Mouse (Mus musculus): ENCODE results near the gene Ear14. TPM values are rescaled to one million over a fixed set of nuclear protein-coding genes. Genes with fewer than 3 reads are reported as not detected.
A peak's percentile ranks its signal among the peaks of the same experiment; 100 is the strongest.
"Not testable (repeated sequence)": the region's sequence is repeated elsewhere in the genome, so short reads cannot be mapped to it uniquely, and the experiment has no call there.

Ear14 gene
- not detected in 2 replicates for polyA plus RNA-seq (2016; fragmentation: Nextera tagmentation; extraction: Ambion mirVana)

DNA sequence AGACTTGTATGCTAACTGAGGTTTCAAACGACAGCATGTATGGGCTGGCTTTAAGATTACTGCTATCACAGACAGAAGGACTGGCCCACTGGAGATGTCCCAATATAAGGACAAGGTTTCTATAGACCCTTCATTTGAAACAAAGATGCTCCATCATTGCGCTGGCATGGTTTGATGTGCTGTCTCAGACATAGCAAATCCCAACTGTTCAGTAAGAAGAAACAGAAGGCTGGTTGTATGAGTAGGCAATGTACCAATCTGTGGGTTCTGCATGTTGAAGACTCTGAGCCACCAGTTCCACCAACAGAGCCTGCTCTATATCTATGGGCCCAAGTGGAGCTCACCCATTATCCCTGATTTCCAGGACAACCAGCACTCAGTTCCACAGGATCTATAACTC, at the start of gene Ear14:
Gene Ear14 (plus strand): TSS at position 277 of the 400 bp plus-strand sequence.
- Histone ChIP-seq H3K27me3 (ENCODE audit: low read depth, poor library complexity, severe bottlenecking) (no peaks in the 10 kb centered on the region), H3K27ac (replicated peaks) (no peak within 1 kb of the TSS), H3K9me3 (replicated peaks) (no peaks in the 10 kb centered on the region), H3K36me3 (no peaks in the 10 kb centered on the region), H3K4me1 (no peaks in the 10 kb centered on the region), H3K4me3 (no peak within 1 kb of the TSS)
- WGBS = 89% methylated on average over 2 of the region's 2 CpGs
- DNase-seq (ENCODE audit: low spot score) = no peak

GRCm38 (mm10) chr14:51156056-51156735, 47.0 kb upstream of the Ear14 start:
- Histone ChIP-seq H3K4me3 (no peak overlapping the region), H3K4me1 (no peaks in the 10 kb centered on the region), H3K9me3 (replicated peaks) (no peaks in the 10 kb centered on the region), H3K36me3 (no peaks in the 10 kb centered on the region), H3K27ac (replicated peaks) (no peak overlapping the region), H3K27me3 (ENCODE audit: low read depth, poor library complexity, severe bottlenecking) (no peaks in the 10 kb centered on the region)
- DNase-seq (ENCODE audit: low spot score) = no peak
- WGBS = 91% methylated on average over 5 of the region's 5 CpGs

DNA sequence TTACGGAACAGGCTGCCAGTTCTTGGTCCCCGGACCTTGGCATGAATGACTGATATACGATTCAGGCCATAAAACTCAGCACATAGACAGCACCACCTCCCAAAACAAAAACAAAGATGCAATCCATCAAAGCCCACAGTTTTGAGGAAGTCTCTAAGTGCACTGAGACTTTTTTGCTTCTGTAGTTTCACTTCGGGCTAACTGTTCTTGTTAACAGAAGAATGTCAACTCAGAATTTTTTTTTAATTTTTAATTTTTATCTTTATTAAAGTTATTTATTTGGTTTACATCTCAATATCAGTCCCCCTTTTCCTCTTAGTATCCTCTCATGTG, 46.5 kb upstream of the Ear14 start:
- Histone ChIP-seq H3K36me3 (no peaks in the 10 kb centered on the region), H3K4me3 (no peak overlapping the region), H3K27ac (replicated peaks) (no peak overlapping the region), H3K4me1 (no peaks in the 10 kb centered on the region), H3K27me3 (ENCODE audit: low read depth, poor library complexity, severe bottlenecking) (no peaks in the 10 kb centered on the region), H3K9me3 (replicated peaks) (no peaks in the 10 kb centered on the region)
- 96% methylated on average over 4 of the region's 4 CpGs for WGBS
- no peak for DNase-seq (ENCODE audit: low spot score)

GRCm38 (mm10) chr14:51157072-51157471, 46.1 kb upstream of the Ear14 start:
- WGBS = 97% methylated on average over 1 of the region's 1 CpGs
- no peak for DNase-seq (ENCODE audit: low spot score)
- Histone ChIP-seq H3K27ac (replicated peaks) (no peak overlapping the region), H3K36me3 (no peaks in the 10 kb centered on the region), H3K27me3 (ENCODE audit: low read depth, poor library complexity, severe bottlenecking) (no peaks in the 10 kb centered on the region), H3K4me1 (no peaks in the 10 kb centered on the region), H3K4me3 (no peak overlapping the region), H3K9me3 (replicated peaks) (no peaks in the 10 kb centered on the region)

GRCm38 (mm10) chr14:51161976-51162375, 41.2 kb upstream of the Ear14 start, which contains the start of gene Rnase2b:
Gene Rnase2b, plus strand, starts transcription at chr14:51162260.
- not testable (repeated sequence) for H3K4me1 ChIP-seq; H3K36me3 ChIP-seq; H3K27ac ChIP-seq (replicated peaks); H3K4me3 ChIP-seq; H3K27me3 ChIP-seq (ENCODE audit: low read depth, poor library complexity, severe bottlenecking); DNase-seq (ENCODE audit: low spot score); H3K9me3 ChIP-seq (replicated peaks)
- 94% methylated on average over 3 of the region's 3 CpGs for WGBS

DNA sequence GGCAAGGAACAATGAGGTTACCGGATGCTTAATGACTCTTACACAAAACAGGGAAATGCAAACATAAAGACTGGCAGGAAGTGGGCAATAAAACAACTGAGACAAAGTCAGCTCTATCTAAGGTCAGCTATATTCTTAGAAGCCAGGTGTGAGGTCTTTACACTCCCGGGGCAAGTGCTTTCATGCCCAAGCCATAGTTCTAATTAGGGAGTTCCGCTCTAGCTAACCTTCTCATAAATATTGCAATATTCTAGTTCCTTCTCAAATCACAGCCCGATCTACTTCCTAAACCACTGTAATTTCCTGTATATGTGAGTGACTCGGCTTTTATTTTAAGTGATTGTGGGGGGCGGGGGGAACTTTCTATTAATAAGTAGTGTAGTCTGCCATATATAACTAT, 39.9 kb upstream of the Ear14 start:
- DNase-seq (ENCODE audit: low spot score); H3K27ac ChIP-seq (replicated peaks); H3K36me3 ChIP-seq; H3K4me3 ChIP-seq; H3K27me3 ChIP-seq (ENCODE audit: low read depth, poor library complexity, severe bottlenecking); H3K9me3 ChIP-seq (replicated peaks); H3K4me1 ChIP-seq: not testable (repeated sequence)
- 92% methylated on average over 6 of the region's 6 CpGs for WGBS

DNA sequence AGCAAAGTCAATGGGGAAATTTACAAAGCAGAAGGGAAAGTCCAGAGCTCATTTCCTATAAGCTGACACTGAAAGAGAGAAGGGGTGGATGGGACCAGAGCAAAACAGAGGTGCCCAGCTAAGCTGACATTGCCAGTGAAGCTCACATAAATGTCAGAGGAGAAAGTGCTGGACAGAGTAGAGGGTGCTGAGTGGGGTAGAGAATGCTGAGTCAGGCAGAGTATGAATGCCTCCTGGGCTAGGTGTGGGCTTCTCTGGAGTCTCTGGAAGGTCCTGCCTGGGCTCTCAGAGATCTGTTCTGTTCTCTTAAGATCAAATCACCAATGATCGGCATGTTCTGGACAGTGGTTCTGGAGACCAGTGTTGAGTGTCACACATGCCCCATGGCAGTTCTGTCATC, 37.8 kb upstream of the Ear14 start:
- no peak for DNase-seq (ENCODE audit: low spot score)
- no peak overlapping the region for H3K27ac ChIP-seq (replicated peaks)
- no peaks in the 10 kb centered on the region for H3K9me3 ChIP-seq (replicated peaks)
- no peaks in the 10 kb centered on the region for H3K4me1 ChIP-seq
- H3K36me3 ChIP-seq = no peaks in the 10 kb centered on the region
- no peaks in the 10 kb centered on the region for H3K27me3 ChIP-seq (ENCODE audit: low read depth, poor library complexity, severe bottlenecking)
- 97% methylated on average over 1 of the region's 1 CpGs for WGBS
- no peak overlapping the region for H3K4me3 ChIP-seq

- no peak overlapping the region for H3K27ac ChIP-seq (replicated peaks)
- DNase-seq (ENCODE audit: low spot score) = no peak
- H3K4me3 ChIP-seq = no peak overlapping the region
- H3K27me3 ChIP-seq (ENCODE audit: low read depth, poor library complexity, severe bottlenecking) = no peaks in the 10 kb centered on the region
- no peaks in the 10 kb centered on the region for H3K4me1 ChIP-seq
- no peaks in the 10 kb centered on the region for H3K36me3 ChIP-seq
- H3K9me3 ChIP-seq (replicated peaks) = no peaks in the 10 kb centered on the region
These were observed 37.1 kb upstream of the Ear14 start for GRCm38 (mm10) chr14:51166068-51166467.

DNA sequence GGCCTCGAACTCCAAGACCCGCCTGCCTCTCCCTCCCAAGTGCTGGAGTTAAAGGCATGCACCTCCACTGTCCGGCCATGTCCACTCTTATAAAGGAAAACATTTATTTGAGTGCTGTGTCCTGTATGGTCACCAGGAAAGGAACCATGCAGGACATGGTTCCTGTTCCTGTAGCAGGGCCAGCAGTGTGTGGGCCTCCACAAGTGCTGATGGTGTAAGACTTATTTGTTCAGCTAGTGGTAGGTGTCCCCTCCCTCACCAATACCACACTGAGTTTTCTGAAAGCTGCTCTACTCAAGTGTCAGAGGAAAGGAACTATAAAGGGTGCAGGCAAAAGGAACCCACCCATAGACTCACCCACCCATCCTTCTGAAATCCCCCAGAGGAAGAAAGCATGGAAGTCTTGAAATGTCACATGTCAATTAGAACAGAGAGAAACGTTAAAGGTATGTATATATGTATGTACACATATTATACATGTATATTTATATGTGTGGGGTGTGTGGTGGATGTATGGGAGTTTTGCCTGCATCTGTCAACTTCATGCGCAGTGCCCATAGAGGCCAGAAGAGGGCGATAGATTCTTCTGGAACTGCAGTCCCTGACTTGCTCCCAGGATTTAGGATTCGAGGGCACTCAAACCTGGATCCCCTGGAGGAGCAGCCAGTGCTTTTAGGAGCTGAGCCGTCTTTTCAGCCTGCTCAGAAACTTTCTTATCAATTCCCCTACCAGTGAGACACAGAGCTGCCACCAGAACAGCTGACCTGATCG, 30.9 kb upstream of the Ear14 start:
- not testable (repeated sequence) for H3K4me1 ChIP-seq; H3K27me3 ChIP-seq (ENCODE audit: low read depth, poor library complexity, severe bottlenecking); H3K36me3 ChIP-seq; H3K27ac ChIP-seq (replicated peaks); H3K4me3 ChIP-seq; H3K9me3 ChIP-seq (replicated peaks)
- WGBS = 42% methylated on average over 9 of the region's 9 CpGs
- peak; percentile 51 for DNase-seq (ENCODE audit: low spot score)

GRCm38 (mm10) chr14:51172947-51173346, 30.2 kb upstream of the Ear14 start:
- not testable (repeated sequence) for H3K36me3 ChIP-seq; DNase-seq (ENCODE audit: low spot score); H3K4me1 ChIP-seq; H3K4me3 ChIP-seq; H3K9me3 ChIP-seq (replicated peaks); H3K27me3 ChIP-seq (ENCODE audit: low read depth, poor library complexity, severe bottlenecking); H3K27ac ChIP-seq (replicated peaks)
- WGBS = 60% methylated on average over 4 of the region's 4 CpGs

- no peak for DNase-seq (ENCODE audit: low spot score)
- 78% methylated on average over 4 of the region's 4 CpGs for WGBS
- Histone ChIP-seq H3K27me3 (ENCODE audit: low read depth, poor library complexity, severe bottlenecking) (no peaks in the 10 kb centered on the region), H3K4me3 (no peak overlapping the region), H3K4me1 (no peaks in the 10 kb centered on the region), H3K27ac (replicated peaks) (no peak overlapping the region), H3K36me3 (no peaks in the 10 kb centered on the region), H3K9me3 (replicated peaks) (no peaks in the 10 kb centered on the region)
These were observed 29.3 kb upstream of the Ear14 start for GRCm38 (mm10) chr14:51173843-51174242.

- H3K36me3 ChIP-seq; H3K4me1 ChIP-seq; DNase-seq (ENCODE audit: low spot score); H3K27me3 ChIP-seq (ENCODE audit: low read depth, poor library complexity, severe bottlenecking); H3K9me3 ChIP-seq (replicated peaks); H3K27ac ChIP-seq (replicated peaks); H3K4me3 ChIP-seq: not testable (repeated sequence)
- WGBS = 82% methylated on average over 2 of the region's 2 CpGs
These were observed 22.1 kb upstream of the Ear14 start for GRCm38 (mm10) chr14:51181051-51181450.

DNA sequence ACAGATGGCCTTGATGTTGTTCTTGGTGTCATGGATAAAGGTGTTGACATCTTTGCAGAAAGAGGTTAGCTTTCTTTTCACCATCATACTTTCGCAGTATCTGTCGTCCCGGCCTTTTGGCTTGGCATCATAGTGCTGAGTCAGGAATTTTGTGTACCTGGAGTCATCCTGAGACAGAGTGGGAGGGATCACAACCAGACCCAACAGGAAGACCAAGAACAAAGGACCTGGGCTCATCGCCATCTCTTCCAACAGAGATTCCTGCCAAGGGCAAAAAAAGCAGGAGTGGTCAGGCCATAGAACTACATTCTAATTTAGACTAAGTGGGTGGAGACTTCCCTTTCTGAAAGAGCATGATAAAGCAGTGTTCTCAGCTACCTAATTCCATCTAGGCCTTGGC, 7.5 kb upstream of the Ear14 start:
- Histone ChIP-seq H3K27ac (replicated peaks) (no peak overlapping the region), H3K4me3 (no peak overlapping the region), H3K27me3 (ENCODE audit: low read depth, poor library complexity, severe bottlenecking) (no peaks in the 10 kb centered on the region), H3K9me3 (replicated peaks) (no peaks in the 10 kb centered on the region), H3K36me3 (no peaks in the 10 kb centered on the region), H3K4me1 (no peaks in the 10 kb centered on the region)
- WGBS = 94% methylated on average over 4 of the region's 4 CpGs
- DNase-seq (ENCODE audit: low spot score) = no peak

Measured in midbrain, embryonic 10.5 days (tissue).